Mouse (Mus musculus) midbrain, embryonic 14.5 days (tissue): ENCODE results near the gene Vwf. TPM values are rescaled to one million over a fixed set of nuclear protein-coding genes. Genes with fewer than 3 reads are reported as not detected.

Experiments used
- ATAC-seq: fragments of 200-750 bp; cut with Nextera tagmentation; 2 replicates; pipeline ENCODE4 v1.8.0; 2017; ENCODE audit warnings: moderate number of reproducible peaks, moderate library complexity; ENCODE audit not compliant: low FRiP score, low TSS enrichment
- DNase-seq: peaks from one replicate; pipeline ENCODE4 v3.0.0-alpha.2; 2015
- H3K27ac ChIP-seq: fragments of 300-500 bp; sonication (generic); replicated peaks from 2 replicates; pipeline ENCODE4 v1.5.1; 2014; ENCODE audit warnings: mild to moderate bottlenecking, low read depth, low read length, moderate library complexity
- H3K27me3 ChIP-seq: fragments of 300-500 bp; sonication (generic); 2 replicates; pipeline ENCODE4 v1.6.1; 2014; ENCODE audit warnings: low read length, control low read depth, mixed read lengths; ENCODE audit not compliant: control insufficient read depth, insufficient read depth
- H3K36me3 ChIP-seq: fragments of 300-500 bp; sonication (generic); 2 replicates; pipeline ENCODE4 v1.6.1; 2014; ENCODE audit warnings: low read length, control low read depth; ENCODE audit not compliant: control insufficient read depth, insufficient read depth
- H3K4me1 ChIP-seq: fragments of 300-500 bp; sonication (generic); 2 replicates; pipeline ENCODE4 v1.6.1; 2014; ENCODE audit warnings: mild to moderate bottlenecking, antibody characterized with exemption, low read length, control low read depth; ENCODE audit not compliant: control insufficient read depth, insufficient read depth
- H3K4me2 ChIP-seq: fragments of 300-500 bp; sonication (generic); 2 replicates; pipeline ENCODE4 v1.6.1; 2014; ENCODE audit warnings: mild to moderate bottlenecking, low read length, moderate library complexity
- H3K4me3 ChIP-seq: fragments of 300-500 bp; sonication (generic); replicated peaks from 2 replicates; pipeline ENCODE4 v1.5.1; 2014; ENCODE audit warnings: low read depth, low read length
- H3K9ac ChIP-seq: fragments of 300-500 bp; sonication (generic); replicated peaks from 2 replicates; pipeline ENCODE4 v1.6.1; 2014; ENCODE audit warnings: mild to moderate bottlenecking, low read length, moderate library complexity
- H3K9me3 ChIP-seq: fragments of 300-500 bp; sonication (generic); 2 replicates; pipeline ENCODE4 v1.6.1; 2016; ENCODE audit warnings: low read length, control low read depth, mixed read lengths; ENCODE audit not compliant: control insufficient read depth
- WGBS: fragments of 180-500 bp; shearing (Covaris S2); extraction: QIAGEN DNeasy Blood & Tissue Kit; methylation state at CpG from one replicate; pipeline ENCODE4 v1.1.7; 2014; 5-methylcytosine and 5-hydroxymethylcytosine counted together
- polyA plus RNA-seq: library from polyadenylated mRNA; unstranded; fragments of >200 nt; fragmentation: Nextera tagmentation; extraction: Ambion mirVana; gene quantifications from 2 replicates; pipeline ENCODE4 v1.2.1, GENCODE M21; 2014

Gene Vwf
- polyA plus RNA-seq = 3.9 and 10.0 TPM in 2 replicates

DNA sequence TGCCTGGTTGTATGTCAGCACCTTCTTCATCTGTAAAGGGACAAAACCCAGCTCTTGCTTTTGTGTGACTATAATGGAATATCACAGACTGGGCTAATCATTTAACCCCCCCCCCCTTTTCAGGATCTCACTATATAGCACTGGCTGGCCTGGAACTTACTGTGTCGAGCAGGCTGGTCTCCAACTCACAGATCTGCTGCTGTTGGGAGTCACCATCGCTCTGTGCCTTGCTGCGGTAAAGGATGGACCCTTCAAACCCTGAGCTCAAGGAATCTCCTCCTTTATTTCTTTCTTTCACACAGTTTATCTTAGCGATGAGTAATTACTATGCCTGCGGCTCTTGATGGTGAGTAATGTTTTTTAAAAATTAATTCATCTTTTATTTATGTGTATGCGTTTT lies at the start of gene Vwf:
Vwf (plus strand) TSS at position 301 of the 400 bp plus-strand sequence.
- H3K27me3 ChIP-seq = no peaks in the 10 kb centered on the region
- ATAC-seq (no peak), DNase-seq (no peak)
- 93% methylated on average over 6 of the region's 6 CpGs for WGBS
- no peak within 1 kb of the TSS for H3K4me2 ChIP-seq
- no peaks in the 10 kb centered on the region for H3K9me3 ChIP-seq
- no peak within 1 kb of the TSS for H3K27ac ChIP-seq
- no peak within 1 kb of the TSS for H3K9ac ChIP-seq
- no peaks in the 10 kb centered on the region for H3K4me1 ChIP-seq
- no peaks in the 10 kb centered on the region for H3K36me3 ChIP-seq
- no peak within 1 kb of the TSS for H3K4me3 ChIP-seq

DNA sequence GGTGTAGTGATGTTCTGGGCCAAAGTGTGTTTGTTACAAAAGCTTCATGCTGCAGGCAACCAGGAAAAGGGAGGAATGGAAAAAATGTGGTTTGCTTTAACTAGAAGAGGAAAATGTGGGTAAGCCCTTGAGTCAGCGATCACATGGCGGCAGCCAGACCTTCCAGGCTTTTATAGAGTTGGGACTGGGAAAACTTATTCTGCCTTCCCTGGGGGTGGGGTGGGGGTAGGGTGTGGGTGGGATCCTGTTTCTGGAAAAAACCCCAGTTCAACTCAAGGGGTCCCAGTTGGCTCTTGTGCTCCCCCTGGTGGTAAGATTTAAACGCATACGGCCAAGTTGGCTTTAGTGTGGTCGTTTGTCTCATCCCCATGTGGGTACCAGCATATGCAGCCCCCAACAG lies 48.5 kb upstream of the Vwf start:
- H3K27ac ChIP-seq = no peak overlapping the region
- DNase-seq = peak; percentile 61
- no peak overlapping the region for H3K4me2 ChIP-seq
- peaks cover 8% of the 10 kb centered on the region for H3K4me1 ChIP-seq
- no peak overlapping the region for H3K4me3 ChIP-seq
- no peak for ATAC-seq
- peaks cover 11% of the 10 kb centered on the region for H3K27me3 ChIP-seq
- WGBS = 39% methylated on average over 5 of the region's 5 CpGs
- H3K9ac ChIP-seq = no peak overlapping the region
- no peaks in the 10 kb centered on the region for H3K9me3 ChIP-seq
- no peaks in the 10 kb centered on the region for H3K36me3 ChIP-seq

DNA sequence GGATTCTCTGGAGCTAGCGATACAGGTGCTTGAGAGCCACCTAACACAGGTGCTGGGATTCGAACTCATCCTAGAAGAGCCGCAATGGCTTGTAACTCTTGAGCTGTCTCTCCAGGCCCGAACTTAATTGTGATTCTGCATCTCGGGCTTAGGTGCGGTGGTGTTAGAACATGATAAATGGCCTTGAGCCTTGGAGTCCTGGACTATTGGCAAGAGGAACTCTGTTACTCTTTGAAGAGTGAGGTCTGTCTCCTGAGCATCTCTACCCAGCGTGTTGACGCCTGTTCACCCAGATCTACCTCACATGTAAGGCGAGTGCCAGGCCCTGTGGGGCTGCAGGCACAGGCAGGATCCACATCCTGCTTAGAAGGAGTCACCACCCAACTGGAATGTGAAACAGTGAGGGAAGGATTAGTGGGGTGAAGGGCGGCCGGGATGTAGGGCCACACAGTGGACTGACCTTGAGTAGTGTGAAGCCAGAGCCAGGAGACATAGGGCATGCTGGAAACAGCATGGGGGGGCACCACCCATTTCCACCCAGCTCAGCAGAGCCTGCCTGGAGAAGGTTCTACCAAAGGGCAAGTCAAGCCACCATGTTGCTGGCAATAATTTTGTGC lies 43.3 kb upstream of the Vwf start:
- Histone ChIP-seq H3K9ac (no peak overlapping the region), H3K36me3 (no peaks in the 10 kb centered on the region), H3K4me1 (no peaks in the 10 kb centered on the region), H3K4me2 (no peak overlapping the region), H3K27me3 (no peaks in the 10 kb centered on the region), H3K27ac (no peak overlapping the region), H3K9me3 (no peaks in the 10 kb centered on the region), H3K4me3 (no peak overlapping the region)
- WGBS = 91% methylated on average over 11 of the region's 11 CpGs
- ATAC-seq (no peak), DNase-seq (no peak)

DNA sequence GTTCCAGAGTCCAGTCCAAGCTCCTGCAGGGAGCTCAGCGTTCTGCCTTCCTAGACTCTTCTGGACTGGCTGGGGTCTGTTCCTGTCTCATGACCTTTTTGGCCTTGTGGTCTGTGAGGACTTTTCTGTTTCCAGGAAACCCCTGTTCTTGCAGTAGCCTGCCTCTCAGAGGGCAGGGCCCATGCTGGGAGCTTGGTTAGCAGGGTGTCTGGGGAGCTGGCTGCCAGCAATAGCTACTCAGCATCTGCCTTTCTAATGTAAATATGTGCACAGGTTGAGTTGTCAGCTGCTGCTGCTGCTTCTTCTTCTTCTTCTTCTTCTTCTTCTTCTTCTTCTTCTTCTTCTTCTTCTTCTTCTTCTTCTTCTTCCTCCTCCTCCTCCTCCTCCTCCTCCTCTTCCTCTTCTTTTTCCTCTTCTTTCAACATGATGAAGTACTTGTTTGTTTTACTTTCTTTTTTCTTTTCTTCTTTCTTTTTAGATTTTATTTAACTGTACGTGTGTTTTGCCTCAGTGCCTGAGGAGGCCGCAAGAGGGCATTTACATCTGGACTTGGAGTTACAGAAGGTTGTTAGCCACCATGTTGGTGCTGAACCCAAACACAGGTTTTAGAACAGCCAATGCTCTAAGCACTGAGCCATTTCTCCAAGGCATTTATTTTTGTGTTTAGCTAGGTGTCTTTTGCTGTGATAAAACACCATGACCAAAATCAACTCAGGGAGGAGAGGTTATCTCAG lies 41.8 kb upstream of the Vwf start:
- Histone ChIP-seq H3K36me3 (no peaks in the 10 kb centered on the region), H3K9ac (no peak overlapping the region), H3K27me3 (no peaks in the 10 kb centered on the region), H3K4me3 (no peak overlapping the region), H3K9me3 (no peaks in the 10 kb centered on the region), H3K4me2 (no peak overlapping the region), H3K4me1 (no peaks in the 10 kb centered on the region), H3K27ac (no peak overlapping the region)
- 54% methylated on average over 3 of the region's 3 CpGs for WGBS
- no peak for DNase-seq
- no peak for ATAC-seq

DNA sequence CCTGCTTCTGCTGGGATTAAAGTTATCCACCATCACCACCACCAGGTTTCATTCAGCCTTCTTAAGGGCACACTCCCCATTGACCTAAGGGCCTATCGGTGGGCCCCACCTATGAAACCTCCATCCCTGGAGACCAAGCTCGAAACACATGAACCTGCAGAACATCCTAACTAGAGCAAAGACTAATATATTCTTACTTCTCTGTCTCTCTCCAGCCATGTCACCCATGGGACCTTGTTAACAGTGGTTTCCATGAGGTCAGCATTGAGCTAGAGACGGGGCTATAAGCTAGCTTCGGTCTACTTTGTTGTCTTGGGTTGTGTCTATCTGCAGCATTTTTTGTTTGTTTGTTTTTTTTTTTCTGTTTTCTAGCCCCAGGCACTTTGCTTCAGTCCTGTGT lies 40.1 kb upstream of the Vwf start:
- WGBS = 93% methylated on average over 4 of the region's 4 CpGs
- no peaks in the 10 kb centered on the region for H3K9me3 ChIP-seq
- no peaks in the 10 kb centered on the region for H3K4me1 ChIP-seq
- DNase-seq (no peak), ATAC-seq (no peak)
- no peak overlapping the region for H3K4me3 ChIP-seq
- H3K9ac ChIP-seq = no peak overlapping the region
- H3K27me3 ChIP-seq = no peaks in the 10 kb centered on the region
- H3K27ac ChIP-seq = no peak overlapping the region
- no peaks in the 10 kb centered on the region for H3K36me3 ChIP-seq
- H3K4me2 ChIP-seq = no peak overlapping the region

DNA sequence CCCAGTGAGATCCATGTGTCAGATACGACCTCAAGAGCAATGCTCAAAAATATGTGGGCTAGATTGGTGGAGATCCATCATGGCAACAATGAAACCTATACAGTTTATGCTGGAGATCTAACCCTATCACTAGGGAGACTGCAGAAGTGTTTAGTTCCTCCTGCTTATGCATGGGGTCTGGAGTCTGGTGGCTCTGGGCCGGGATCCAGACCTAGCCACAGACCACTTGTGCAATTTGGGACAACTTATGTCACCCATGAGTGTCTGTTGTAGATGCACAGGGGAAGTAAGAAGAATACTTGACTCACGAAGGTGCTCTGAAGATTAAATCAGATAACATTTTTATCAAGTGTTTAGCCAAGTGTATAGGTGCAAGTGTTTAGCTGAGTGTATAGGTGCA lies 36.8 kb upstream of the Vwf start:
- Histone ChIP-seq H3K9ac (no peak overlapping the region), H3K27ac (no peak overlapping the region), H3K4me3 (no peak overlapping the region), H3K9me3 (no peaks in the 10 kb centered on the region), H3K4me2 (no peak overlapping the region), H3K27me3 (no peaks in the 10 kb centered on the region), H3K4me1 (no peaks in the 10 kb centered on the region), H3K36me3 (no peaks in the 10 kb centered on the region)
- DNase-seq (no peak), ATAC-seq (no peak)
- WGBS = 82% methylated on average over 3 of the region's 3 CpGs

DNA sequence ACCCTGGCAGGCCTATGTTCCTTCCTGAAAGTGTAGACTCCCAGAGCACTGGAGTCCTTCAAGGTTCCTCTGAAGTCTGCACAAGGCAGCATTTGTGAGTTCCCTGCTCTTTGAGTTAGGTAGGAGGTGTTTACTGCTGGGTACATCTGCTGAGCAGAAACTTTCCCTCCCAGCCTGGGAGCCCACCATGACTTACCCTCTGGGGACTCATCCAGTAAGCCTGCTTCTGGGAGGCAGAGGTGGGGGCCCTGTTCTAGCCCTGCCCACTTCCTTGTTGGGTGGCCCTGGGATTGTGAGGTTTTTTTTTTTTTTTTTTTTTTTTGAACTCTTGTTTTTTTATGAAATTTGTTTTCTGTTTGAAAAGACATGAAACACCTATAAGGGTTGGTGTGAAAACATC lies 35.9 kb upstream of the Vwf start:
- Histone ChIP-seq H3K27me3 (no peaks in the 10 kb centered on the region), H3K9me3 (no peaks in the 10 kb centered on the region), H3K4me1 (no peaks in the 10 kb centered on the region), H3K4me3 (no peak overlapping the region), H3K9ac (no peak overlapping the region), H3K27ac (no peak overlapping the region), H3K36me3 (no peaks in the 10 kb centered on the region), H3K4me2 (no peak overlapping the region)
- ATAC-seq (no peak), DNase-seq (no peak)

DNA sequence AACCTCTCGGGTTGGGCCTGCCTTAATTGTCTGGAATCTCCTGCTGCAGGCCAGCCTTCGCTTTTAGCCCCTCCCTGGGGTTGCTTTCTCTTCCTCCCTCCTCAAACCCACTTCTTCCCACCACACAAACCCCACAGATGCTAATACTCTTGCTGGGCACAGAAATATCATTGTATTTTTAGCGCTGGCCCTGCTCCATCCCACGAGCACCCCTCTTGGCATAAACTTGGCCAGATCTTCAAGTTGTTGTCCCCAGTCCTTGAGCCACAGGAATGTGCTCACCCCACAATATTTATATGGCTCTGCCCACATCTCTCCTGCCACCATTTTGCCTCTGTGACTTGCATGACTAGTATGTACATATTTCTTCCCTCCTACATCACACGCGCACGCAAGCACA lies 35.4 kb upstream of the Vwf start:
- H3K36me3 ChIP-seq = no peaks in the 10 kb centered on the region
- H3K9me3 ChIP-seq = no peaks in the 10 kb centered on the region
- no peak for DNase-seq
- H3K4me3 ChIP-seq = no peak overlapping the region
- H3K4me2 ChIP-seq = no peak overlapping the region
- no peak for ATAC-seq
- H3K4me1 ChIP-seq = no peaks in the 10 kb centered on the region
- H3K9ac ChIP-seq = no peak overlapping the region
- H3K27me3 ChIP-seq = no peaks in the 10 kb centered on the region
- no peak overlapping the region for H3K27ac ChIP-seq
- 89% methylated on average over 7 of the region's 7 CpGs for WGBS

DNA sequence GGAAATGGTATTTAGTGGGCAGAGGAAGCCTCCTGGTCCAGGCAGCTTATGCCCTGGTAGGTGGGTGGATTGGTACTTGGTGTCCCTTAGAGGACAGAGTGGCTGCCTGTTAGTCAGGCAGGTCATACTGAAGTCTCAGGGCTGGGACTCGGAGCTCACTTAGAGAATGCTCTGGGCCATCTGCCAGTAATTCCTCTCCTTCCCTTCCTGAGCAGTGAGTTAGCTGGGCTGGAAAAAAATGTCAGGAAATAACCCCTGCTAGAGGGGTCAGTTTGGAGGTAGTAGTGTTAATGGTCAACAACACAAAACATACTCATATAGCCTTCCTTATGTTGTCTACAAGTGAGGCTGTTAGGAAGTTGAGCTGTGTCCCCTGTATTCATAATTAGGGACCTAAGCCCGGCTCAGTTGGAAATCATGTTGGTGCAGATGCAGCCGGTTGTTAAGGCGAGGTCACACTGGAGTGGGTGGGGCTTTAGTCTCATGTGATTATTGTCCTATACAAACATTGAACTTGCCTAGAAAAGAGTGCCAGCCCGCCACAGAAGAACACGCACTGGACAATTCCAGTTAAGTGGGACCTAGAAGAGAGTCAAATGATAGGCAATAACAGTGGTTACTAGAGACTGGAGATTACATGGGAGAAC lies 33.5 kb upstream of the Vwf start:
- Histone ChIP-seq H3K4me3 (no peak overlapping the region), H3K36me3 (no peaks in the 10 kb centered on the region), H3K27ac (no peak overlapping the region), H3K9me3 (no peaks in the 10 kb centered on the region), H3K27me3 (no peaks in the 10 kb centered on the region), H3K4me1 (no peaks in the 10 kb centered on the region), H3K9ac (no peak overlapping the region), H3K4me2 (no peak overlapping the region)
- 68% methylated on average over 6 of the region's 6 CpGs for WGBS
- no peak for ATAC-seq
- no peak for DNase-seq
